Mouse (Mus musculus): Measurements from ENCODE around the gene Artn. TPM values are rescaled to one million over a fixed set of nuclear protein-coding genes. Genes with fewer than 3 reads are reported as not detected.

Artn gene
- total and polyA plus RNA-seq, 3 experiments: 0.23 TPM; not detected in 2

- Histone ChIP-seq H3K79me2 (replicated peaks; ENCODE audit: control insufficient read depth, insufficient read depth, low read length) (no peaks in the 10 kb centered on the region), H3K4me3 (no peak overlapping the region), H3K36me3 (ENCODE audit: control insufficient read depth, insufficient read depth, low read length) (no peaks in the 10 kb centered on the region), H3K27me3 (ENCODE audit: control insufficient read depth, insufficient read depth, low read length) (no peaks in the 10 kb centered on the region), H3K4me1 (ENCODE audit: control insufficient read depth, insufficient read depth, low read length) (no peaks in the 10 kb centered on the region), H3K9ac (ENCODE audit: low read depth, low read length) (no peak overlapping the region), H3K27ac (no peak overlapping the region)
- no peak for DNase-seq
- intact Hi-C loops (cut with DNase I): loop anchor here (5.0 kb wide), 1 partner anchor 38 kb away; no protein-coding TSS in a partner anchor
- 83% methylated on average over 5 of the region's 5 CpGs for WGBS
- TF ChIP-seq CTCF (IDR thresholded peaks at IDR 0.05): no peak
- no peak for TF ChIP-seq POLR2A (IDR thresholded peaks at IDR 0.05; ENCODE audit: insufficient read depth, low read depth, low read length)
- no peak for TF ChIP-seq EP300 (IDR thresholded peaks at IDR 0.05; ENCODE audit: insufficient read depth, low read depth, low read length)
Measured at GRCm38 (mm10) chr4:117974719-117975118, 45.2 kb upstream of the Artn start.

GRCm38 (mm10) chr4:117972999-117973398 lies 43.4 kb upstream of the Artn start:
- no peak for DNase-seq
- H3K4me3 ChIP-seq: no peak overlapping the region
- no peak overlapping the region for H3K27ac ChIP-seq
- H3K4me1 ChIP-seq (ENCODE audit: control insufficient read depth, insufficient read depth, low read length): no peaks in the 10 kb centered on the region
- no peak for TF ChIP-seq EP300 (IDR thresholded peaks at IDR 0.05; ENCODE audit: insufficient read depth, low read depth, low read length)
- TF ChIP-seq POLR2A (IDR thresholded peaks at IDR 0.05; ENCODE audit: insufficient read depth, low read depth, low read length): no peak
- no peak for TF ChIP-seq CTCF (IDR thresholded peaks at IDR 0.05)
- H3K9ac ChIP-seq (ENCODE audit: low read depth, low read length): no peak overlapping the region
- H3K79me2 ChIP-seq (replicated peaks; ENCODE audit: control insufficient read depth, insufficient read depth, low read length): no peaks in the 10 kb centered on the region
- H3K27me3 ChIP-seq (ENCODE audit: control insufficient read depth, insufficient read depth, low read length): no peaks in the 10 kb centered on the region
- 71% methylated on average over 10 of the region's 10 CpGs for WGBS
- intact Hi-C loops (cut with DNase I): no loop called here
- no peaks in the 10 kb centered on the region for H3K36me3 ChIP-seq (ENCODE audit: control insufficient read depth, insufficient read depth, low read length)

GRCm38 (mm10) chr4:117964346-117965025 lies 34.9 kb upstream of the Artn start:
- whole genome bisulfite sequencing: 80% methylated on average over 14 of the region's 14 CpGs
- intact Hi-C loops (cut with DNase I): no loop called here
- no peak overlapping the region for H3K4me3 ChIP-seq
- H3K36me3 ChIP-seq (ENCODE audit: control insufficient read depth, insufficient read depth, low read length): no peaks in the 10 kb centered on the region
- H3K79me2 ChIP-seq (replicated peaks; ENCODE audit: control insufficient read depth, insufficient read depth, low read length): no peaks in the 10 kb centered on the region
- DNase-seq: no peak
- H3K9ac ChIP-seq (ENCODE audit: low read depth, low read length): no peak overlapping the region
- TF ChIP-seq EP300 (IDR thresholded peaks at IDR 0.05; ENCODE audit: insufficient read depth, low read depth, low read length) (no peak), POLR2A (IDR thresholded peaks at IDR 0.05; ENCODE audit: insufficient read depth, low read depth, low read length) (no peak), CTCF (IDR thresholded peaks at IDR 0.05) (no peak)
- H3K27me3 ChIP-seq (ENCODE audit: control insufficient read depth, insufficient read depth, low read length): no peaks in the 10 kb centered on the region
- H3K4me1 ChIP-seq (ENCODE audit: control insufficient read depth, insufficient read depth, low read length): no peaks in the 10 kb centered on the region
- no peak overlapping the region for H3K27ac ChIP-seq

- H3K27me3 ChIP-seq (ENCODE audit: control insufficient read depth, insufficient read depth, low read length): no peaks in the 10 kb centered on the region
- H3K79me2 ChIP-seq (replicated peaks; ENCODE audit: control insufficient read depth, insufficient read depth, low read length): no peaks in the 10 kb centered on the region
- H3K36me3 ChIP-seq (ENCODE audit: control insufficient read depth, insufficient read depth, low read length): no peaks in the 10 kb centered on the region
- no peak overlapping the region for H3K27ac ChIP-seq
- intact Hi-C loops (cut with DNase I): no loop called here
- DNase-seq: no peak
- H3K4me1 ChIP-seq (ENCODE audit: control insufficient read depth, insufficient read depth, low read length): no peaks in the 10 kb centered on the region
- no peak for TF ChIP-seq POLR2A (IDR thresholded peaks at IDR 0.05; ENCODE audit: insufficient read depth, low read depth, low read length)
- no peak for TF ChIP-seq CTCF (IDR thresholded peaks at IDR 0.05)
- no peak for TF ChIP-seq EP300 (IDR thresholded peaks at IDR 0.05; ENCODE audit: insufficient read depth, low read depth, low read length)
- no peak overlapping the region for H3K9ac ChIP-seq (ENCODE audit: low read depth, low read length)
- 78% methylated on average over 4 of the region's 4 CpGs for WGBS
- H3K4me3 ChIP-seq: no peak overlapping the region
Measured at GRCm38 (mm10) chr4:117957492-117957891, 27.9 kb upstream of the Artn start.

GRCm38 (mm10) chr4:117947493-117947892 lies 17.9 kb upstream of the Artn start:
- Histone ChIP-seq H3K4me1 (ENCODE audit: control insufficient read depth, insufficient read depth, low read length) (no peaks in the 10 kb centered on the region), H3K27ac (no peak overlapping the region), H3K4me3 (no peak overlapping the region), H3K79me2 (replicated peaks; ENCODE audit: control insufficient read depth, insufficient read depth, low read length) (no peaks in the 10 kb centered on the region), H3K9ac (ENCODE audit: low read depth, low read length) (no peak overlapping the region), H3K27me3 (ENCODE audit: control insufficient read depth, insufficient read depth, low read length) (no peaks in the 10 kb centered on the region), H3K36me3 (ENCODE audit: control insufficient read depth, insufficient read depth, low read length) (no peaks in the 10 kb centered on the region)
- 75% methylated on average over 7 of the region's 7 CpGs for WGBS
- TF ChIP-seq CTCF (IDR thresholded peaks at IDR 0.05): no peak
- no peak for TF ChIP-seq EP300 (IDR thresholded peaks at IDR 0.05; ENCODE audit: insufficient read depth, low read depth, low read length)
- TF ChIP-seq POLR2A (IDR thresholded peaks at IDR 0.05; ENCODE audit: insufficient read depth, low read depth, low read length): no peak
- no peak for DNase-seq
- intact Hi-C loops (cut with DNase I): no loop called here

- 73% methylated on average over 11 of the region's 11 CpGs for WGBS
- H3K79me2 ChIP-seq (replicated peaks; ENCODE audit: control insufficient read depth, insufficient read depth, low read length): no peaks in the 10 kb centered on the region
- intact Hi-C loops (cut with DNase I): no loop called here
- H3K36me3 ChIP-seq (ENCODE audit: control insufficient read depth, insufficient read depth, low read length): no peaks in the 10 kb centered on the region
- TF ChIP-seq CTCF (IDR thresholded peaks at IDR 0.05): no peak
- TF ChIP-seq EP300 (IDR thresholded peaks at IDR 0.05; ENCODE audit: insufficient read depth, low read depth, low read length): no peak
- no peak for TF ChIP-seq POLR2A (IDR thresholded peaks at IDR 0.05; ENCODE audit: insufficient read depth, low read depth, low read length)
- H3K4me3 ChIP-seq: no peak overlapping the region
- no peak for DNase-seq
- no peaks in the 10 kb centered on the region for H3K27me3 ChIP-seq (ENCODE audit: control insufficient read depth, insufficient read depth, low read length)
- H3K9ac ChIP-seq (ENCODE audit: low read depth, low read length): no peak overlapping the region
- no peaks in the 10 kb centered on the region for H3K4me1 ChIP-seq (ENCODE audit: control insufficient read depth, insufficient read depth, low read length)
- no peak overlapping the region for H3K27ac ChIP-seq
Measured at GRCm38 (mm10) chr4:117946639-117947305, 17.2 kb upstream of the Artn start.

Measured in heart, adult 2 months (tissue).